Mouse (Mus musculus) forebrain, embryonic 11.5 days (tissue): ENCODE data around the gene Ptpra. TPM values are rescaled to one million over a fixed set of nuclear protein-coding genes. Genes with fewer than 3 reads are reported as not detected.
A peak's percentile ranks its signal among the peaks of the same experiment; 100 is the strongest.
"Not testable (repeated sequence)": the region's sequence is repeated elsewhere in the genome, so short reads cannot be mapped to it uniquely, and the experiment has no call there.

Experiments used
- ATAC-seq: fragments of 200-750 bp; cut with Nextera tagmentation; replicated peaks from 2 replicates; pipeline ENCODE4 v1.8.0; 2017; ENCODE audit warnings: moderate TSS enrichment; ENCODE audit not compliant: low FRiP score
- DNase-seq: peaks from one replicate; pipeline ENCODE4 v3.0.0-alpha.2; 2017; ENCODE audit warnings: low spot score
- H3K27ac ChIP-seq: fragments of 300-500 bp; sonication (generic); 2 replicates; pipeline ENCODE4 v1.5.1; 2014; ENCODE audit warnings: low read depth, low read length
- H3K27me3 ChIP-seq: fragments of 300-500 bp; sonication (generic); 2 replicates; pipeline ENCODE4 v1.6.1; 2014; ENCODE audit warnings: mild to moderate bottlenecking, low read length, mixed read lengths; ENCODE audit not compliant: control insufficient read depth, insufficient read depth
- H3K36me3 ChIP-seq: fragments of 300-500 bp; sonication (generic); 2 replicates; pipeline ENCODE4 v1.6.1; 2014; ENCODE audit warnings: mild to moderate bottlenecking, low read length, moderate library complexity, mixed read lengths; ENCODE audit not compliant: control insufficient read depth, insufficient read depth
- H3K4me1 ChIP-seq: fragments of 300-500 bp; sonication (generic); replicated peaks from 2 replicates; pipeline ENCODE4 v1.6.1; 2014; ENCODE audit warnings: low read length, mixed read lengths; ENCODE audit not compliant: control insufficient read depth, insufficient read depth
- H3K4me2 ChIP-seq: fragments of 300-500 bp; sonication (generic); 2 replicates; pipeline ENCODE4 v1.6.1; 2014; ENCODE audit warnings: low read depth, mild to moderate bottlenecking, low read length, moderate library complexity, mixed read lengths; ENCODE audit not compliant: severe bottlenecking
- H3K4me3 ChIP-seq: fragments of 300-500 bp; sonication (generic); 2 replicates; pipeline ENCODE4 v1.5.1; 2014; ENCODE audit warnings: low read depth, low read length
- H3K9ac ChIP-seq: fragments of 300-500 bp; sonication (generic); 2 replicates; pipeline ENCODE4 v1.6.1; 2014; ENCODE audit warnings: low read length
- H3K9me3 ChIP-seq: fragments of 300-500 bp; sonication (generic); 2 replicates; pipeline ENCODE4 v1.6.1; 2016; ENCODE audit warnings: low read length, mixed read lengths; ENCODE audit not compliant: control insufficient read depth
- WGBS: fragments of 180-500 bp; shearing (Covaris S2); extraction: QIAGEN DNeasy Blood & Tissue Kit; methylation state at CpG from one replicate; pipeline ENCODE4 v1.1.7; 2014; 5-methylcytosine and 5-hydroxymethylcytosine counted together
- polyA plus RNA-seq: library from polyadenylated mRNA; unstranded; fragments of >200 nt; fragmentation: Nextera tagmentation; extraction: Ambion mirVana; gene quantifications from 2 replicates; pipeline ENCODE4 v1.2.1, GENCODE M21; 2014

Gene Ptpra
- polyA plus RNA-seq, 1 experiment from 2014 or later, result 116 TPM

DNA sequence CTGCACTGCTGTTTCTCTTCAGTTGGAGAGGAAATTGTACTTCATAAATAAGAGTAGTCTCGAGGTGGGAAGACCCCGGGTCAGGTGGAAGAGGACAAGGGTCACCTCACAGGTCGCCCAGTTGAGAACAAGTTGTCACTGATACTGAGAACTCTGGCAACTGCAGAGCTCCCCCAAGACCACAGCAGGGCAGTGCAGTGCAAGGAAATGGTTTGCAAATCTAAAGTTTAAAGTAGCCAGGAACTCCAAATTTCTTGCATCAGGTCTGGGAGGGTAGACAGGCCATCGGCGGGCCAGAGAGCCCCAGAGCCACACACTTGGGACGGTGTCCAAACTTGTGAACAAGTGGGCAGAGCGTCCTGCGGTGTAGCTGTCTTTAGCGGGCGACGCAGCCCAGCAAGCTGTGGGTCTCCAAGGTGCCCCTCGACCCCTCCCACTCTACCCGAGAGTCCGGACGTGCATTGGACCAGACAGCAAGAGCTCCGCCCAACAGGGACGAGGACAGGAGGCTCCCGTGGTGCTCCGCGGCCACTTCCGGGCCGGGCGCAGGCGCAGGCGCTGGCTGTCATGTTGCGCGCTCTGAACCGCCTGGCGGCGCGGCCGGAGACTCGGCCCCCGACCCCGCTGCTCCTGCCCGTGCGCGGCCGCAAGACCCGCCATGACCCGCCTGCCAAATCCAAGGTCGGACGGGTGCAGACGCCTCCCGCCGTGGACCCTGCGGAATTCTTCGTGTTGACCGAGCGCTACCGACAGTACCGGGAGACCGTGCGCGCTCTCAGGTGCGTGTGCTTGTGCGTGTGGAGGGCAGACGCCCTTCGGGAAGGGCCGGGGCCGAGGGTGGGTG, 113.4 kb downstream of the Ptpra start, which contains the start of gene Mrps26:
Mrps26 (plus strand) TSS at position 531 of the 844 bp plus-strand sequence.
- Histone ChIP-seq H3K36me3 (no peaks in the 10 kb centered on the region; the same call in 1 of the 2 replicates), H3K4me1 (peaks cover 7% of the 10 kb centered on the region; the same call in 1 of the 2 replicates), H3K9ac (peak within 1 kb of the TSS; percentile 85), H3K9me3 (no peaks in the 10 kb centered on the region), H3K4me3 (peak within 1 kb of the TSS; percentile 86), H3K27me3 (no peaks in the 10 kb centered on the region), H3K4me2 (peak within 1 kb of the TSS; percentile 93), H3K27ac (no peak within 1 kb of the TSS; the same call in 1 of the 2 replicates)
- ATAC-seq (peak; percentile 99), DNase-seq (peak; percentile 95)
- WGBS, result under 1% methylated on average over 61 of the region's 61 CpGs

DNA sequence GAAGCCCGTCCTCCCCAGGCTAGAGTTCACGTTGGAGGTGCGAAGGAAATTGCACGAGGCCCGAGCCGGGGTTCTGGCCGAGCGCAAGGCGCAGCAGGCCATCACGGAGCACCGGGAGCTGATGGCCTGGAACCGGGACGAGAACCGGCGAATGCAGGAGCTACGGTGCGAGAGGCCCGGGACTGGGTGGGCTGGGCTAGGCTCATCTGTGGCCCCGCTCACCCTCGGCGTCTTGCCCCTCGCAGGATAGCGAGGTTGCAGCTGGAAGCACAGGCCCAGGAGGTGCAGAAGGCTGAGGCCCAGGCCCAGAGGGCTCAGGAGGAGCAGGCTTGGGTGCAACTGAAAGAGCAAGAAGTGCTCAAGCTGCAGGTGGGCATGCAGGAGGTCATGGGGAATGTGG, 114.0 kb downstream of the Ptpra start:
- peak overlapping the region; percentile 93 for H3K4me2 ChIP-seq
- under 1% methylated on average over 23 of the region's 23 CpGs for WGBS
- no peaks in the 10 kb centered on the region for H3K9me3 ChIP-seq
- H3K9ac ChIP-seq, result peak overlapping the region; percentile 85
- peaks cover 7% of the 10 kb centered on the region; the same call in 1 of the 2 replicates for H3K4me1 ChIP-seq
- H3K27me3 ChIP-seq, result no peaks in the 10 kb centered on the region
- H3K36me3 ChIP-seq, result no peaks in the 10 kb centered on the region; the same call in 1 of the 2 replicates
- DNase-seq (no peak), ATAC-seq (peak; percentile 41)
- peak overlapping the region; percentile 86 for H3K4me3 ChIP-seq
- no peak overlapping the region for H3K27ac ChIP-seq

DNA sequence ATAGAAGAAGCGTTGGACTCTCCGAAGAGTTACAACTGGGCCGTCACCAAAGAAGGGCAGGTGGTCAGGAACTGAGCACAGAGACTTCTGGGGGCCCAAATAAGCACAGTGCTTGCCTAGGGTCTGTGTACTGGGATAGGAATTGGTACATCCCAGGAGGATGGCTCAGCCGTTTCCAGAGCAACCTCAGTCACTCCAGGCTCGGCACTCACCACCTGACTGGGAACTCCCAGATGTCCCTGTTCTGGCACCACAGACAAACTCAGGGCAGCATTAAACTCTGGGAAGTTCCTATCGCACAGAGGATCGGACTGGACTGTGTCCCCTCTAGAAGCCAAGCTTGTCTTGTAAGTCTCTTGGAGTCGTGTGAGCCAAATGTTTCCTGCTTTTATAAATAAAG, 114.9 kb downstream of the Ptpra start:
- H3K36me3 ChIP-seq, result no peaks in the 10 kb centered on the region; the same call in 1 of the 2 replicates
- no peak overlapping the region for H3K4me2 ChIP-seq
- no peak overlapping the region for H3K27ac ChIP-seq
- 84% methylated on average over 8 of the region's 8 CpGs for WGBS
- no peak overlapping the region for H3K4me3 ChIP-seq
- no peak overlapping the region for H3K9ac ChIP-seq
- ATAC-seq (no peak), DNase-seq (no peak)
- H3K4me1 ChIP-seq, result peaks cover 7% of the 10 kb centered on the region; the same call in 1 of the 2 replicates
- H3K9me3 ChIP-seq, result no peaks in the 10 kb centered on the region
- H3K27me3 ChIP-seq, result no peaks in the 10 kb centered on the region

DNA sequence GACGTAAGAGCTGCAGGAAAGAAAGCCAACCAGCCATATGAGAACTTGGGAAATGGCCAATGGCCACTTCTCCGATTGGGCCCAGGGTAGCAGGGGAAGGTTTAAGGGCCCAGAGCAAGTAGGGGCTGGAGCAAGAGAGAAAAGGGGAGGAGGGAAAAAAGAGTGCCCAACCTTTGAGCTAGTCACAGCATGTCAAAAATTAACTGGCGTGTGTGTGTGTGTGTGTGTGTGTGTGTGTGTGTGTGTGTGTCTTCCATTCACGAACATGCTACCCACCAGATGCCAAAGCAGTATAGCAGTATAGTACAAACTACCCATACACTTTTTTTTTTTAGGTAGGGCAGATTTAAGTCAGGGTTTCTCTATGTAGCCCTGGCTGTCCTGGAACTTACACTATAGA, 118.8 kb downstream of the Ptpra start:
- Histone ChIP-seq H3K9ac (no peak overlapping the region), H3K4me1 (peaks cover 3% of the 10 kb centered on the region; the same call in 1 of the 2 replicates), H3K36me3 (no peaks in the 10 kb centered on the region; the same call in 1 of the 2 replicates), H3K9me3 (no peaks in the 10 kb centered on the region), H3K27me3 (0 out of 2 replicates have a peak, but pooled peaks cover under 1% of the 10 kb centered on the region), H3K4me2 (no peak overlapping the region), H3K27ac (no peak overlapping the region), H3K4me3 (no peak overlapping the region)
- DNase-seq (no peak), ATAC-seq (no peak)
- 80% methylated on average over 4 of the region's 4 CpGs for WGBS

DNA sequence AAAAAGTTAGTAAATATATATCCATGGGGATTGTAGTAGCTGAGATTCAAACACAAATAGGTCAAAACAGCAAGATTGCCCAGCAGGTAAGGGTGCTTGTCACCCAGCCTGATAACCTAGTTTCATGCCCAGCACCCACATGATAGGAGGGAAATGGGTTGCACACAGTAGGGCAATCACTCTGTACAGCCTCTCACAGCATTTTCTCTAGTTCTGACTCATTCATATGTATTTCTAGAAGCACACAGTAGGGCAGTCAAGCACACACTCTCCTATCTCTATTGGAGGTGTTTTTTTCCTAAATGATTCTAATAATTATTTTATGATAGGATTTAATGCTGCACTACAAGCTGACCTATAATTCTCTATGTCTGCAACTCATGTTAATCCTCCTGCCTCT, 119.8 kb downstream of the Ptpra start:
- no peak overlapping the region for H3K4me2 ChIP-seq
- DNase-seq (no peak), ATAC-seq (no peak)
- H3K4me1 ChIP-seq, result no peaks in the 10 kb centered on the region
- no peak overlapping the region for H3K27ac ChIP-seq
- no peaks in the 10 kb centered on the region; the same call in 1 of the 2 replicates for H3K36me3 ChIP-seq
- H3K4me3 ChIP-seq, result no peak overlapping the region
- H3K9me3 ChIP-seq, result no peaks in the 10 kb centered on the region
- H3K27me3 ChIP-seq, result 0 out of 2 replicates have a peak, but pooled peaks cover 2% of the 10 kb centered on the region
- H3K9ac ChIP-seq, result no peak overlapping the region

DNA sequence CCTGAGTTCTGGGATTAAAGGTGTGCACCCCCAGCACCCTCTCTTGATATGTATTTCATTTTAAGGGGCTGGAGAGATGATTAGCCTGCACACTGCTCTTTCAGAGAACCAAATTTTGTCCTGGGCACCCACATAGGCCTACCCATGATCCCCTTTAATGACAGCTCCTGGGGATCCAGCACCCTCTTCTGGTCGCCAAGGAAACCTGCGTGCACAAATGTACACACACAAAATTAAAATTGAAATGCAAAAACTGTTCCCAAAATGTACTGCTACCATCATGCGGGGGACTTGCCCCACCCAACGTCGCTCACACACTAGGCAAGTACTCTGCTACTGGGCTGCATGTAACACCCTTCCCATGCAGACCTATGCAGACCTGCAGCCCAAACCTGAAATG, 124.9 kb downstream of the Ptpra start:
- DNase-seq (no peak), ATAC-seq (no peak)
- Histone ChIP-seq H3K36me3 (no peaks in the 10 kb centered on the region), H3K27ac (no peak overlapping the region), H3K4me1 (no peaks in the 10 kb centered on the region), H3K4me3 (no peak overlapping the region), H3K9me3 (no peaks in the 10 kb centered on the region), H3K9ac (no peak overlapping the region), H3K4me2 (no peak overlapping the region), H3K27me3 (peaks cover 51% of the 10 kb centered on the region)
- 82% methylated on average over 5 of the region's 5 CpGs for WGBS

DNA sequence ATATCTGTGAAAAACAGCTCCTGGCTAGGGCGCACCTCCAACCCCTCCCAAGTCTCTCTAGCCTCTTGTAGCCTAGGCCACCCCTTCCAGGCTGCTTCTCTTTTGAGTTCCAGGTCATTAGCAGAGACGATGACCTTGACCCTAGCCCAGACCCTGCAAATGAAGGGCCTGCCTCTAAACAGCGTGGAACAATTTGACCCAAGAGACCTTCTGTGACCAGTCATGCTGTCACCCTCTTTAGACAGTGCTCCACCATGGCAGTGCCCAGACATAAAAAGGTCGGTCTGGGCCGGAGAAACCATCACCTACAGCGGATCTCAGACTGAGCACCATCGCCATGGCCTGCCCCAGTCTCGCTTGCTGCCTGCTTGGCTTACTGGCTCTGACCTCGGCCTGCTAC, 125.8 kb downstream of the Ptpra start, which contains the start of gene Oxt:
Oxt (plus strand) TSS at position 301 of the 400 bp plus-strand sequence.
- H3K27ac ChIP-seq, result no peak within 1 kb of the TSS
- H3K9ac ChIP-seq, result no peak within 1 kb of the TSS
- peaks cover 60% of the 10 kb centered on the region for H3K27me3 ChIP-seq
- DNase-seq (no peak), ATAC-seq (no peak)
- peak within 1 kb of the TSS; percentile 37 for H3K4me2 ChIP-seq
- no peaks in the 10 kb centered on the region for H3K36me3 ChIP-seq
- peak within 1 kb of the TSS; percentile 19 for H3K4me3 ChIP-seq
- no peaks in the 10 kb centered on the region for H3K9me3 ChIP-seq
- 35% methylated on average over 9 of the region's 9 CpGs for WGBS
- H3K4me1 ChIP-seq, result peaks cover 3% of the 10 kb centered on the region; the same call in 1 of the 2 replicates

DNA sequence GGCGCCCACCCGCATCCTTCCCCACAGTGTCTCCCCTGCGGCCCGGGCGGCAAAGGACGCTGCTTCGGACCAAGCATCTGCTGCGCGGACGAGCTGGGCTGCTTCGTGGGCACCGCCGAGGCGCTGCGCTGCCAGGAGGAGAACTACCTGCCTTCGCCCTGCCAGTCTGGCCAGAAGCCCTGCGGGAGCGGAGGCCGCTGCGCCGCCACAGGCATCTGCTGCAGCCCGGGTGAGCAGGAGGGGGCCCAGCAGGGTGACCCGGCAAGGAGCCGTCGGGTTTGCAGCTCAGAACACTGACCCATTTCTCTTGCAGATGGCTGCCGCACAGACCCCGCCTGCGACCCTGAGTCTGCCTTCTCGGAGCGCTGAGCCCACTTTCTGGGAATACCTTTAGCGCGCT, 126.5 kb downstream of the Ptpra start:
- Histone ChIP-seq H3K27me3 (peaks cover 67% of the 10 kb centered on the region), H3K4me3 (peak overlapping the region; percentile 19), H3K4me2 (peak overlapping the region; percentile 37)
- H3K9ac ChIP-seq, H3K4me1 ChIP-seq, H3K9me3 ChIP-seq, ATAC-seq, H3K36me3 ChIP-seq, H3K27ac ChIP-seq: not testable (repeated sequence)
- peak; percentile 63 for DNase-seq
- 1% methylated on average over 30 of the region's 32 CpGs for WGBS
